Mouse (Mus musculus): ENCODE data around the gene Sf3b6.

DNA sequence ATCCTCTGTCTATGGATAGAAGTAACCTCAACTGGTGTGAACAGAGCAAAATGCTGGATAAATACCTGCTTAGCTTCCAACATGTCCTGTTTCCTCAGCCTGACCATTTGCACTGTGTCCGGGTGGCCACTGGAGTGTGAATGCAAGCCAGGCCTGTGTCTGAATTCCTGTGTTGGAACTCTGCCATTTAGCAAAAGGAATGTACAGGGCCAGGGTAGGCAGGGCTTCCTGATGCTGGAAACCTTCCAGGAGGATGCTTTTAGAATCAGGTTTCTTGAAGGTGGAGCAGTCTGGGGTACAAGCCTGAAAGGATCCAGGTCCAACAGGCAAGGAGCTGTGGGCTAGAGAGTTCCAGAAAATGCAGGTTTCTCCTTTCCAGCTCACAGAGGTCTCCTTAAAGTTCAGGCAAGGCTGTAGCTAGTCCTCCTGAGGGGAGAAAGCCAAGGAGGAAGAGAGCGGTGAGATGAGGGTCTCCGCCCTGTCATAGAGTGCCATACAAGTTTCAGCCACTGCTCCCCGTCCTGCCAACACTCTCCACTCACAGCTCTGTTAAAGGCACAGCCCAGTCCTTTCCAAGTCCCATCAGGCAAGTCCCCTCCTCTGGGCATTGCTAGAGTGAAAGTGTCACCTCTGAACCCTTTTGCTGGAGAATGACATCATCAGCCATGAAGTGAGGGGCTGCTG lies 46.5 kb downstream of the Sf3b6 start:
- TF ChIP-seq POLR2A (IDR thresholded peaks at IDR 0.05; ENCODE audit: low read depth, low read length) (no peak), CTCF (conservative IDR thresholded peaks at IDR 0.05; ENCODE audit: insufficient read depth, insufficient read length, low read depth, low read length) (no peak)
